Mouse (Mus musculus): Measurements from ENCODE around the gene C2cd6.

C2cd6 gene

DNA sequence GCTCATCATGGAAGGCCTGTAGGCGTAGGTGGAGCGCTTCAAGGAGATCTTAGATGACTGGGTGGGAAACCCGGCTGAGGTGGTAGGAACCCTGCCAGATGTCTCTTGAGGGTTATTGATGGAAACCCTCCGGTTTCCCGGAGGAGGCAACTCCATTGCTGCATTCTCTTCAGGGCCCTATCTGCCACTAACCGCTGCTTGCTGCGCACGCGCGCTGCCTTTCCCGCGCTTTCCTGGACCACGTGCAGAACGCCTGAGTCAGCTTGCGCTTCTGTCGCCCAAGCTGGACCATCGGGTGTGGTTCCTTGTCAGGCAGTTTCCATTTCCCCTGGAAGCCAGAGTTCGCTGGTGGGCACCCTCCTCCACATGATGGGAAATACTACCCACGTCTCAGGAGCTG, at the start of gene C2cd6:
TSS of gene C2cd6 (minus strand) at position 196 of the 400 bp plus-strand sequence.
- no peak for DNase-seq (ENCODE audit: low spot score)

DNA sequence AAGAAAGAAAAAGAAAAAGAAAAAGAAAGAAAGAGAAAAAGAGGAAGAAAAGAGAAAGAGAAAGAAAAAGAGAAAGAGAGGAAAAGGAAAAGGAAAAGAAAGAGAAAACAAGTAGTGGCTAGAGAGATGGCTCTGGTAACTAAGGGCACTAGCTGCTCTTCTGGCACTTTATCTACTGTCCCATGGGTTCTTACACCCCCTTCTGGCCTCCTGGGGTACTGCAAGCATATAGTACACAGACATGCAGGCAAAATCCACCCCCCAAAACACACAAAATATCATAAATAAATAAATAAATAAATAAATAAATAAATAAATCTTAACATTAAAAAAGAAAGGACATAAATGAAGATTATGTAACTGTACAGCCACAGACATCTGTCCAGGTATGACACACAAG, 48.1 kb upstream of the C2cd6 start:
- peak; percentile 74 for DNase-seq (ENCODE audit: low spot score)

DNA sequence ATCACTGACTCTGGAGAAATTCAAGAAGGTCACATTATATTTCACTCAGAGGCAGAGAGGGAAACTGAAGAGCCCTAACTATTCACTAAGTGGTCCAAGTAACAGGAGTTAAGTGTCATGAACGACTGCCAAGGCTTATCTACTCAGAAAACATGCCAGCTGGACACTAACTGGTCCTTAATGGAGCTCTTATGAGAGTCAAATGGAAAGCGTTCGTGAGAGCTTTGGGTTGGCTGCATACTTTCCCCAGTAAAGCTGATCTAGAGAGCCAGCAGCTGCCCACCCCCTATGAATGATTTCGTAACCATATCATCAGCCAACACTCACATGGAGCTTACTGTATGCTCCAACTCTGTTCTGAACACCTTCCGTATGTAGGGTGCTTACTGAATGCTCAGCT, 39.7 kb upstream of the C2cd6 start:
- peak; percentile 77 for DNase-seq (ENCODE audit: low spot score)

DNA sequence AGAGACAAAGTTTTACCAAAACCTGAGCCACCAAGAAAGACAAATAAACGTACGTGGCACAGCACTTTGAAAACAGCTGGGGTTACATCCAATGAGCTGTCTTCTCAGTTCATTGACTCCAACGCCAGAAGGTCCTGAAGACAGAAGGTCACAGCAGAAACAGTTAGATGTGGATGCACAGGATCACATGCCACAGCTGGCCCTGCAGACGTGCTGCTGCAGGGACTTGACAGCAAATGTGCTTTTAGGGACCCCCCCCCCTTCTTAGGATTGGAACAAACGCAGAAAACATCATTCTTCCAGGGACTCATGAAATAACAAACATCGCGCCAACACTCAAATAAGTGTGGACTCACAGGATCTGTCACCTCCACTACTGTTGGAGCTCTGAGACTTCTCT, 34.2 kb upstream of the C2cd6 start:
- no peak for DNase-seq (ENCODE audit: low spot score)

DNA sequence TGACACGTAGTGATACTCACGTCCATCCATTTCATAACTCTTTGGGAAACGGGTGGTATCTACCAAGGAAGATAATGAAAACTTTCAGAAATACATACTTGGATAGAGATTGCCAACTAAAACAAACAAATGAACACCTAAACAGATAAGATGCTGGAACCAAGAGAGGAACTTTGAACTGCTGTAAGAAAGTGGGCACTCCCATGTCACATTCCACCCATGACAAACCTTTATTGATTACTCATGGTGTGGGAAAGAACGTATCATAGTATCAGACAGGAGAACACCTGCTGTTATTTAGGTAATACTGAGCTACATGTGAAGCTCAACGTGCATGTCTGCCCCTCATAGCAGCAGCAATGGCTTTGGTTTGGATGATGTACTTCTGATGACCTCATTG, 30.9 kb upstream of the C2cd6 start:
- no peak for DNase-seq (ENCODE audit: low spot score)

DNA sequence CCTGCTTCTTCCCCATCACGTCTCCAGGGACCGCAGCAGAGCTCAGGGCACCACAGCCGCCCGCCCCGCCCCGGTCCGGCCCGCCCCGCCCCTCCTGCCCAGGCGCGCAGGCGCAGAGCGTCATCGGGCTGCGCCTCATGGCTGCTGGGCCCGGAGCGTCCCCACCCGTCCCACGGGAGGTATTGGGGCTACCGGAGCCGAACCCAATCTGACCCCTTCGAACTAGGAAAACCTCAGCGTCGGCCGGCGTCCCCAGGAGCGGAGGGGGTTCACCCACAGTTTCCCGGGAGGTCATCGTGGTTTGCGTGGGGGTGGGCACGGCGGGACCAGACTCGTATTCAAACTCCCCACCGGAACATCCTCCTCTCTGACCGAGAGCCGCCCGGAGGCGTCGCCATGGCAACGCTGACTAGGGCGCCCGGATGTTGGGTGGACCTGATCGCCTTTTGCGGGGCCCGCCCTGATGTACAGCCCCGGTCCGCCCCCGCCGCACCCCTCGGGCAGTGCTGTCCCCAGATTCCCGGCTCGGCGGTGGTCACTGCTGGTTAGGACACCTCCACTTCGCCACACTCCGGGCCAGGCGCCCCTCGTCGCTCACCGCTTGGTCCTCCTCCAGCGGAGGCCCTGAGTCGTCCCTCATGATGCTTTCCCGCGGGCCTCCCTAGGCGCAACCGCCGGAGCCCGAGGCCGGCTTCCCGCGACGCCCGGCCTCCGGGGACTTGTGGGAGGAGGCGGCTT, 25.2 kb upstream of the C2cd6 start, which contains the start of gene Tmem237:
TSS of gene Tmem237 (minus strand) at position 689 of the 738 bp plus-strand sequence.
- peak; percentile 91 for DNase-seq (ENCODE audit: low spot score)

DNA sequence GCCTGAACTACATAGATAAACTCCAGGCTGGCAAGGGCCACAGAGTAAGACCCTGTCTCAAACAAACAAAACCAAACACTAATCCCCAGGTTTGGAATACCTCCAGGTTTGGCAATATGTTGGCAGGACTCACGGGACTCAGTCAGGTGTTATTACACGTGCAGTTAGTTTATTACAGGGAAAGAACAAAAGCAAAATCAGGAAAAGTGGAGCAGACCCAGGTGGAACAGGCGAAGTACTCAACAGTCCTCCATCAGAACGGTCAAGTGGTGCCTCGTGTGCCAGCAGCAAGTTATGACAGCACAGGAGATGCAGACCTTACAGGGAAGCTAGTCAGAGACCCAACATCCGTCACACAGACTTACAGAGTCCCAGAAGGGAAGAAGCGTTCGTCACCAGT, 15.8 kb upstream of the C2cd6 start:
- peak; percentile 51 for DNase-seq (ENCODE audit: low spot score)

DNA sequence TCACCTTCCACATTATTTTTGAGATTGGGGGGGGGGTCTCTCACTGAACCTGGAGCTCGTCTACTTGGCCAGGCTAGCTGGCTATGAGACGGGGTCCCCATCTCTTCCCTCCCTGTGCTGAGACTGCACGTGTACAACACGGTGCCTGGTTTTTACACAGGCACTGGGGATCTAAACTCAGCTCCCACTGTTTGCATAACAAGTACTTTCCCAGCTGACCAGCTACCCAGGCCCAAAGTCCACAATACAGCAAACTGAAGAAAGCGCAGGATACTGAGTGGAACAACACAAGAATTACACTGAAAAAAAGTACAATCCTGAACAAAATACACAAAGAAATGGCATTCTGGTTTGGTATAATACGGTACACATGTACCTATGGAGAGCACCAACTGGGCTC, 7.4 kb upstream of the C2cd6 start:
- DNase-seq (ENCODE audit: low spot score) = no peak

DNA sequence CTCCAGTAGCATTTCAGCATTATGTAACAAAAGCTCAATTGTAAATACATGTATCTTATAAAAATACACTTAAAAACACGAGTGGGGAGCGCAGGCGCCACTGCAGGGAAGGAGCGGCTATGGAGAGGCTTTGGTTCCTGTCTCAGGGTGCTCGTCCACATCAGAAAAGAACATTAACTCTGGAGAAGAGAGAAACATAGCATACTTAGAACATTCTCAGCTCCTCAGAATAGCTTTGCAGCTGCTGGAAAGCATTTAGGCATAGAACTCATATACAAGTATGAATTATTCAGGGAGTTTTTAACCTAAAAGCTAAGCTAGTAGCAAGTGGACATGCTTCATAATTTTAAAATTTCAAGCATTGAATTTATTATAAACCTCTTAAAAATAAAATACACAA, 6.3 kb upstream of the C2cd6 start:
- no peak for DNase-seq (ENCODE audit: low spot score)

DNA sequence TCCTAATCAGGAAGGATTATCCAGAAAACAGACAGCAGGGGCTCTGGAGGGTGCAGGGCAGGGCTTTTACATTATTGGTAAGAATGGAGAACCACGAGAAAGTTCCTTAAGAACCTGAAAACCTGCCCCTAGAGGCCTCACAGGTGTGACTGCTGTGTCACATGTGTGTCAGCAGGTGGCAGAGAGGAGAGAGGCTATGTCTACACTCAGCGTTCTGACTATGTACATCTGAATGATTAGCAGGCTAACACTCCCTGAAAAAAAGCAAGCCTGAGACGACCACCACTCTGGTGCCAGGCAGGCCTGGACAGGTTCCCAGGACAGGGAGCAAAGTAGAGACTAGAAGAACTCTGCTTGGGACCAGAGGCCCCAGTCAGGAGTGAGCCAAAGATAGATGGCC, 23.8 kb downstream of the C2cd6 start:
- peak; percentile 17 for DNase-seq (ENCODE audit: low spot score)

DNA sequence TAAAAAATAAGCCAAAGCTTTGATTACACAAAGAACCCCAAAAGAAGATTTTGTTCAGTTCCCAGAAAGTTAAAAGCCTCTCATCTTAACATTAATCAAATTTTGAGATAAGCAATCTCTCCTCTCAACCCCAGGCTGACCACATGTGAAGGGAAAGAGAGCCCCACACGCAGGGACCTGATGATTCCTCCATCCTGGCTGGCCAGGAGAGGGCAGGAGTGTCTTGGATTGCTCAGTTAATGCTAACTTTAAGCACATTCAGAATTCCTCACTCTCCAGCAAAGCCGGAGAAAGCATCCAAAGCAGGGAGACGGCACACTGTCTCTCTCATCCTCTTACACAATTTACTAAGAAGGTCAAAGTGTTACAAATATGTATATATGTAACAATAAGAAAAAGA, 26.7 kb downstream of the C2cd6 start:
- peak; percentile 8 for DNase-seq (ENCODE audit: low spot score)

DNA sequence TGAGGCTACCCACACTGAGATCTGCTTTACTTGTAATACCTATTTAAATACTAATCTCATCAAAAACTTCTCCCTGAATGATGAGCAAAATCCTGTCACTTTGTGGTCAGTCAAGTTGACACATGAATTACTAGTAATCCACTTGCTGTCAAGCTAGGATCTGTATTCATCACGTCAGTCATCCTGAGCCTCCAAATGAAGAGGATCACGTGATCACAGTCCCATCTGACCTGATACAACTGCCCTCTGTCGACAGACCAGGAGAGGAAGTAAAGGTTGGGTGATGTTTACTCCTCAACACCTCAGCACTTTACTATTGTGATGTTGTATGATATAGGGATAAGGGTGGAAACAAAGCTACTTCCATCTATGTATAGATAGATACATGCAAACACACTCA, 31.0 kb downstream of the C2cd6 start:
- DNase-seq (ENCODE audit: low spot score) = no peak

DNA sequence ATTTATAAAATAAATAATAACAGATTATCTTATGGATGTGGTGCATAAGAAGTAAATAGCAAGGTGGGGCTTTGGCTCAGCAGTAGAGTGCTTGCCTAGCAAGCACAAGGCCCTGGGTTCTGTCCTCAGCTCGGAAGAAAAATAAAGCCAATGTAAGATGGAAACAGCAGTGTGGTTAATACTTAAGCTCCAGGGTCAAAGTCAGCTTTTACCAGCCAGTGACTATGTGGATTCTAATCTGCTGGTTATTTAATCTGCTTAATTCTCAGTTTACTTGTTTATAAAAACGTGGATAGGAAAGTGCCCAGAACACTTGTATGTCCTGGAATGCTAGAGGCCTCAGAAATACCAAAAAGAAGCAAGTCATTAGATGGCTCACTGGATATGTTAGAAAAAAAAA, 37.7 kb downstream of the C2cd6 start:
- DNase-seq (ENCODE audit: low spot score) = no peak

DNA sequence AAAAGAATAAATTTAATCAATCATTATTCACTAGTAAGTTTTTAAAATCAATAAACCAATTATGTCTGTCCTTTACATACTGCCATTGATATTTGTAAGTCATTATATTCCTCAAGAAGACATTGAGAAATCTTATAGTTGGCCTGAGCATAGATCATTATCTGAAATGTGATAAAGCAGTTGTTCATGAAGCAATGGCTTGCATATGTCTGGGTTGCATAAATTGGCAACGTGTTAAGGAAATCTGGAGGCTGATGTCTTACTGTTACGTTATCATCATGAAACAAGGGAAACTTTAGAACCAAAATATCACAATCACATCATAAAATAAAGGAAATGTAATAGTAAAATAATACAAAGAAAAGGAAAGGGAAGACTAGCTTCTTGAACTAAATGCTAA, 43.4 kb downstream of the C2cd6 start:
- DNase-seq (ENCODE audit: low spot score) = no peak

DNA sequence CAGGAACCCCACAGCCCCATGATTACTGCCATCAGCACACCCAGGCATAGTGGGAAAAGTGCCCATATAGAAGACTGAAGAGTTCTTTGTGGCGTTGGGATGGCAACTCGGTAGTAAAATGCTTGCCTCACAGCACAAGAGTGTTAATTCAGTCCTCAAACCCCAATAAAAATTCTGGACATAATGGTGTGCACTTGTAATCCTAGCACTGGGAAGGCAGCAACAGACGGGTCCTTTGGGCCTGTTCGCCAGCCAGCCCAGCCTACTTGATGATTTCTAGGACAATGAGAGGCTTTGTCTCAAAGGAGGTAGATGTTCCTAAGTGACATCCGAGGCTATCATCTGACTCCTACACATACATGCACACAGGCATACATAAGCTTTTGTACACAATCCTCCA, 57.0 kb downstream of the C2cd6 start:
- DNase-seq (ENCODE audit: low spot score) = no peak

DNA sequence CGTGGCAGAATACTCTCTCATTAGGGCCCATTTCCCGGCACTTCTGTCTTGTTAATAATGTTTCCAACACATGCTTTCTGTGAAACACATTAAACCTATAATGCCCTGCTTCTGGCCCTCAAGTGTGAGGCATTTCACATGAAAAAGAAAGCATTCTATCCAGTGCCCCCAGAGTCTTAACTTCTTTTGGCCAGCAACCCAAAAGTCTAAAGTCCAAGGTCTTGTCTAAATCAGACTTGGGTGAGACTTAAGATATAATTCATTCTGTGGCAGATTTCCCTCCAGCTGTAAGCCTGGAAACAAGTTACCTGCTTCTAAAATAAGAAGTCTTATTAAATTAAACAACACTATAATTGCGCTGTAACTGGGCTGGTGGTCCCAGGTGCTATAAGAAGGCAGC, 73.1 kb downstream of the C2cd6 start:
- DNase-seq (ENCODE audit: low spot score) = no peak

DNA sequence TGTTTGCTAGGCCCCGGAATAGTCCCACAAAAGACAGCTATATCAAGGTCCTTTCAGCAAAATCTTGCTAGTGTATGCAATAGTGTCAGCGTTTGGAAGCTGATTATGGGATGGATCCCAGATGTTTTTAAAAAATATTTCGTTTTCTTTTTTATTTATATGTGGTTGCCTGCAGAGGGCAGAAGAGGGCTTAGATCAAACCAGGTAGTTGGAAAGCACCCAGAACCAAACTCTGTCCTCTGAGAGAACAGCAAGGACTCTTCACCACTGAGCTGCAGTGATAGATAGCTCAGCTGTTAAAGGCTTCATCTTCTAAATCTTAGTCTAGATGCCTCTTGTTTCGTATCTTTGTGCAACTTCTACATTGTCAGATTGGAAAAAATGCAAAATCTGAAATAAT, 85.5 kb downstream of the C2cd6 start:
- DNase-seq (ENCODE audit: low spot score) = peak; percentile 17
